Mouse (Mus musculus) thymus, postnatal 14 days (tissue): ENCODE results near the gene Scn4b.
A peak's percentile ranks its signal among the peaks of the same experiment; 100 is the strongest.

Experiments used
- DNase-seq: peaks from one replicate; pipeline ENCODE4 v3.0.0; 2021

Gene Scn4b

DNA sequence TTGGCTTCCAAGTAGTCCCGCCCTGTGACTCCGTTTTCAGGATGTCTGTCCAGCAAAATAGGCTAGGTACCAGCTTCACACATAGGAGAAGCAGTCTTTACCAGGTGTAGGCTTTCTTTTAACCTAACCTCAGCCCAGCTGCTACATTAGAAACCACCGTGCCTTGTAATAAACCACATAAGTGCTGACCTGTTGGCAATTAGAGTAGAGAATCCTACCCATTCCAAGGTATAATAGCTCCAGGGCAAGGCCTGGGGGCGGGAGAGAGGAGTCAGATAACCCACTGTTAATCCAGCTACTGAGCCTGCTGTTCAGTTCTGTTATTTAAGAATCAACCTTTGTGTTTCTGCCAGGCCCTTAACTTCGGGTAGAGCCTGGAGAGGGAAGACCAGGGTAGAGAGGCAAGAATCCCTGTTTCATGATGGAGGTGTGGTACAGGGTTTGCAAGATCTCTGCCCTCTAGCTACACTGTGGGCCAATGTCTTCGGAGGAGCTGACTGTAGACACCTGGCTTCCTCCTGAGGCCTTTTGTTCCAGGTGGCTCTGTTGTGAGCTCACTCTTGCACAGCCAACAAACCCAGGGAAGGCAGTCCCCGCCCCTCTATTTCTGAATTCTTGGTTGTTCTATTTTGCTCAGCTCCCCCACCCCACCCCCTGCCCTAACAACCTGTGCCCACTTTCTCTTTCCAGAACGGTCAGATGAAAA, 58.1 kb downstream of the Scn4b start:
- DNase-seq: peak; percentile 75

DNA sequence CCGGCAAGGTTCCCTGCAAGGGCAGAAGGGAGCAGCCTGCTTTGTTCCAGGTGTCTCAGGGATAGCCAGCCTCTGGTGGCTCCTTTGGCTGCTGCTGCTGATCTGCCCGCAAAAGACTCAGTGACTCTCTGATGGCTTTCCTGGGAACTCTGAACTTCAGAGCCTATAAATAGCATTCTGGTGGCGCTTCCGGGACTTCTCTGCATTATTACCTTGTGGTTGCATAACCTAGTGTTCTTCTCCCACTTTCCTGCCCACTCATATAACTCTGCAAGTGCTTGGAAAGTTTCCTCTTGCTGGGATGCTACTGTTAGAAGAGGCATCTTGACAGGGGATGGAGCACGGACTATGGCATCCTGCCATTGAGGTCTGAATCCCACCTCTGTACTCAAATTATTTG, 59.4 kb downstream of the Scn4b start:
- DNase-seq: no peak

DNA sequence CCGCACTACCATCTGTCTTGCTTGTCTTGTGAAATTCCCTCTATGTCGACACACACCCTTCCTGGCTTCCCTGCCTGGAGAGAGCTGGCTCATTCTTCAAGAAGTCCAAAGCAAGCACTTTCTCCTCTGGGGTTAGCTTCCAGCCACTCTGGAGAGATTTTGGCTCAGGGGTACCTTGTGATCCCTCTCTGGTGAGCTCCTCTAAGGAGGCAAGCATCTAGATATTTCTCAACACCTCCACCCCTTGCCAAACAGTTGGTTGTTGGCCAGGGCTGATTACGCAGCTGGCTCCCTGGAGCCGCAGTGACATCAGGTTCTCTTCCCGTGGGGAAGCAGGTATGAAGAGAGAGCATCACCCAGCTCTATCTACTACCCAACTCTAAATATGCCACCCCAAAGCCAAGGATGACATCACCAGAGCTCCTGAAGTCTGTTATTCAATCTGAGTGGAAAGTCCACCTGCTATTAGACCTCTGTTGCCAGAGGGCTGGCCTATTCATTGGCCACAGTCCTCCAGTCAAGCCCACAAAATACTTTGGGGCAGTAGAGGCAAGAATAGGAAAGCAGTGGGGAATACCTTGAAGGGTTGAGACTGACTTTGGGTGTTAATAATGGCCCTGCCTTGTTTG, 63.2 kb downstream of the Scn4b start:
- no peak for DNase-seq

GRCm38 (mm10) chr9:45202021-45202798, 64.0 kb downstream of the Scn4b start:
- peak; percentile 40 for DNase-seq
